Mouse (Mus musculus) lung, postnatal 0 days (tissue): ENCODE measurements at regions not wholly inside any gene's neighbourhood (a gene's known extent, or its start where the extent isn't known, plus 50 kb on each side); places are given as distances from the start of the nearest gene placed in this dataset.

Source experiments
- CTCF ChIP-seq: IDR thresholded peaks from 2 replicates; pipeline ENCODE4 v1.5.1; 2016; ENCODE audit warnings: antibody characterized with exemption, mild to moderate bottlenecking
- EP300 ChIP-seq: IDR thresholded peaks from 2 replicates; pipeline ENCODE4 v1.6.1; 2016; ENCODE audit warnings: antibody characterized with exemption, mild to moderate bottlenecking, control low read depth

- TF ChIP-seq CTCF, result no peak
- TF ChIP-seq EP300, result no peak
These were observed 65.4 kb downstream of the Gm10260 start for GRCm38 (mm10) chr13:97695022-97695421.
